Mouse (Mus musculus): Measurements from ENCODE around the gene Rprml. TPM values are rescaled to one million over a fixed set of nuclear protein-coding genes. Genes with fewer than 3 reads are reported as not detected.

The Rprml gene
- 0.35 TPM in 1 of 2 replicates, not detected in the other for polyA plus RNA-seq (2014; fragmentation: Nextera tagmentation; extraction: Ambion mirVana)

GRCm38 (mm10) chr11:103649301-103649982 lies at the start of gene Rprml:
Rprml (plus strand) TSS chr11:103649570.
- DNase-seq (ENCODE audit: low spot score) (no peak), ATAC-seq (ENCODE audit: low FRiP score) (no peak)
- Histone ChIP-seq H3K4me1 (replicated peaks; ENCODE audit: control insufficient read depth, insufficient read depth, low read length) (peaks cover 13% of the 10 kb centered on the region), H3K4me2 (replicated peaks) (peak within 1 kb of the TSS; percentile 75), H3K27me3 (ENCODE audit: control insufficient read depth, insufficient read depth, low read length) (peaks cover 75% of the 10 kb centered on the region), H3K4me3 (replicated peaks; ENCODE audit: low read length) (peak within 1 kb of the TSS; percentile 38), H3K27ac (no peak within 1 kb of the TSS), H3K9me3 (ENCODE audit: control insufficient read depth, low read length) (no peaks in the 10 kb centered on the region), H3K9ac (0 out of 2 replicates have a peak within 1 kb of the TSS, but pooled peaks have one; percentile 28), H3K36me3 (replicated peaks; ENCODE audit: control insufficient read depth, insufficient read depth) (no peaks in the 10 kb centered on the region)
- under 1% methylated on average over 70 of the region's 71 CpGs for WGBS

- 73% methylated on average over 5 of the region's 5 CpGs for WGBS
Observed at GRCm38 (mm10) chr11:103606611-103607010, 42.8 kb upstream of the Rprml start.

GRCm38 (mm10) chr11:103610772-103611171 lies 38.6 kb upstream of the Rprml start:
- ATAC-seq (ENCODE audit: low FRiP score) (no peak), DNase-seq (ENCODE audit: low spot score) (no peak)
- Histone ChIP-seq H3K27ac (no peak overlapping the region), H3K4me3 (replicated peaks; ENCODE audit: low read length) (no peak overlapping the region), H3K9me3 (ENCODE audit: control insufficient read depth, low read length) (no peaks in the 10 kb centered on the region), H3K36me3 (replicated peaks; ENCODE audit: control insufficient read depth, insufficient read depth) (no peaks in the 10 kb centered on the region), H3K4me2 (replicated peaks) (no peak overlapping the region), H3K27me3 (ENCODE audit: control insufficient read depth, insufficient read depth, low read length) (no peaks in the 10 kb centered on the region), H3K9ac (no peak overlapping the region), H3K4me1 (replicated peaks; ENCODE audit: control insufficient read depth, insufficient read depth, low read length) (no peaks in the 10 kb centered on the region)
- 94% methylated on average over 2 of the region's 2 CpGs for WGBS

More at GRCm38 (mm10) chr11:103606611-103607010, 42.8 kb upstream of the Rprml start:
- Histone ChIP-seq H3K4me3 (replicated peaks; ENCODE audit: low read length) (no peak overlapping the region), H3K4me2 (replicated peaks) (no peak overlapping the region), H3K36me3 (replicated peaks; ENCODE audit: control insufficient read depth, insufficient read depth) (no peaks in the 10 kb centered on the region), H3K9me3 (ENCODE audit: control insufficient read depth, low read length) (no peaks in the 10 kb centered on the region), H3K27ac (no peak overlapping the region), H3K27me3 (ENCODE audit: control insufficient read depth, insufficient read depth, low read length) (no peaks in the 10 kb centered on the region), H3K4me1 (replicated peaks; ENCODE audit: control insufficient read depth, insufficient read depth, low read length) (no peaks in the 10 kb centered on the region), H3K9ac (no peak overlapping the region)
- DNase-seq (ENCODE audit: low spot score), result no peak
- ATAC-seq (ENCODE audit: low FRiP score), result no peak

- no peaks in the 10 kb centered on the region for H3K4me1 ChIP-seq (replicated peaks; ENCODE audit: control insufficient read depth, insufficient read depth, low read length)
- ATAC-seq (ENCODE audit: low FRiP score) (no peak), DNase-seq (ENCODE audit: low spot score) (no peak)
- no peak within 1 kb of the TSS for H3K4me2 ChIP-seq (replicated peaks)
- no peak within 1 kb of the TSS for H3K27ac ChIP-seq
- no peak within 1 kb of the TSS for H3K9ac ChIP-seq
- H3K9me3 ChIP-seq (ENCODE audit: control insufficient read depth, low read length), result no peaks in the 10 kb centered on the region
- H3K36me3 ChIP-seq (replicated peaks; ENCODE audit: control insufficient read depth, insufficient read depth), result no peaks in the 10 kb centered on the region
- no peaks in the 10 kb centered on the region for H3K27me3 ChIP-seq (ENCODE audit: control insufficient read depth, insufficient read depth, low read length)
- WGBS, result 76% methylated on average over 9 of the region's 9 CpGs
- no peak within 1 kb of the TSS for H3K4me3 ChIP-seq (replicated peaks; ENCODE audit: low read length)
Observed at GRCm38 (mm10) chr11:103621040-103621439, 28.3 kb upstream of the Rprml start, which contains the start of gene Gm884. Gm884 (minus strand) TSS chr11:103621140.

- no peak overlapping the region for H3K9ac ChIP-seq
- no peak for ATAC-seq (ENCODE audit: low FRiP score)
Observed at GRCm38 (mm10) chr11:103627453-103627852, 21.9 kb upstream of the Rprml start.

GRCm38 (mm10) chr11:103634806-103635205 lies 14.6 kb upstream of the Rprml start:
- no peak overlapping the region for H3K27ac ChIP-seq
- H3K9ac ChIP-seq, result no peak overlapping the region
- no peak overlapping the region for H3K4me2 ChIP-seq (replicated peaks)
- WGBS, result 91% methylated on average over 7 of the region's 7 CpGs
- H3K4me3 ChIP-seq (replicated peaks; ENCODE audit: low read length), result no peak overlapping the region
- H3K27me3 ChIP-seq (ENCODE audit: control insufficient read depth, insufficient read depth, low read length), result no peaks in the 10 kb centered on the region
- DNase-seq (ENCODE audit: low spot score) (no peak), ATAC-seq (ENCODE audit: low FRiP score) (no peak)
- no peaks in the 10 kb centered on the region for H3K9me3 ChIP-seq (ENCODE audit: control insufficient read depth, low read length)
- no peaks in the 10 kb centered on the region for H3K36me3 ChIP-seq (replicated peaks; ENCODE audit: control insufficient read depth, insufficient read depth)
- no peaks in the 10 kb centered on the region for H3K4me1 ChIP-seq (replicated peaks; ENCODE audit: control insufficient read depth, insufficient read depth, low read length)

More at GRCm38 (mm10) chr11:103627453-103627852, 21.9 kb upstream of the Rprml start:
- no peak for DNase-seq (ENCODE audit: low spot score)
- H3K27ac ChIP-seq, result no peak overlapping the region
- WGBS, result 85% methylated on average over 23 of the region's 23 CpGs
- no peak overlapping the region for H3K4me3 ChIP-seq (replicated peaks; ENCODE audit: low read length)
- no peak overlapping the region for H3K4me2 ChIP-seq (replicated peaks)
- H3K9me3 ChIP-seq (ENCODE audit: control insufficient read depth, low read length), result no peaks in the 10 kb centered on the region
- no peaks in the 10 kb centered on the region for H3K4me1 ChIP-seq (replicated peaks; ENCODE audit: control insufficient read depth, insufficient read depth, low read length)
- H3K27me3 ChIP-seq (ENCODE audit: control insufficient read depth, insufficient read depth, low read length), result no peaks in the 10 kb centered on the region
- H3K36me3 ChIP-seq (replicated peaks; ENCODE audit: control insufficient read depth, insufficient read depth), result no peaks in the 10 kb centered on the region

GRCm38 (mm10) chr11:103635481-103635880 lies 13.9 kb upstream of the Rprml start:
- WGBS, result 81% methylated on average over 3 of the region's 3 CpGs
- H3K9ac ChIP-seq, result no peak overlapping the region
- H3K4me3 ChIP-seq (replicated peaks; ENCODE audit: low read length), result no peak overlapping the region
- H3K4me1 ChIP-seq (replicated peaks; ENCODE audit: control insufficient read depth, insufficient read depth, low read length), result no peaks in the 10 kb centered on the region
- no peak overlapping the region for H3K27ac ChIP-seq
- ATAC-seq (ENCODE audit: low FRiP score), result no peak
- H3K9me3 ChIP-seq (ENCODE audit: control insufficient read depth, low read length), result no peaks in the 10 kb centered on the region
- H3K4me2 ChIP-seq (replicated peaks), result no peak overlapping the region
- no peaks in the 10 kb centered on the region for H3K36me3 ChIP-seq (replicated peaks; ENCODE audit: control insufficient read depth, insufficient read depth)
- H3K27me3 ChIP-seq (ENCODE audit: control insufficient read depth, insufficient read depth, low read length), result no peaks in the 10 kb centered on the region
- DNase-seq (ENCODE audit: low spot score), result no peak

GRCm38 (mm10) chr11:103636261-103636660 lies 13.1 kb upstream of the Rprml start:
- Histone ChIP-seq H3K27me3 (ENCODE audit: control insufficient read depth, insufficient read depth, low read length) (peaks cover 6% of the 10 kb centered on the region; the same call in 1 of the 2 replicates), H3K9ac (no peak overlapping the region), H3K36me3 (replicated peaks; ENCODE audit: control insufficient read depth, insufficient read depth) (no peaks in the 10 kb centered on the region), H3K9me3 (ENCODE audit: control insufficient read depth, low read length) (no peaks in the 10 kb centered on the region), H3K27ac (no peak overlapping the region), H3K4me3 (replicated peaks; ENCODE audit: low read length) (no peak overlapping the region), H3K4me2 (replicated peaks) (no peak overlapping the region), H3K4me1 (replicated peaks; ENCODE audit: control insufficient read depth, insufficient read depth, low read length) (no peaks in the 10 kb centered on the region)
- DNase-seq (ENCODE audit: low spot score) (no peak), ATAC-seq (ENCODE audit: low FRiP score) (no peak)
- WGBS, result 87% methylated on average over 6 of the region's 6 CpGs

GRCm38 (mm10) chr11:103638790-103639189 lies 10.6 kb upstream of the Rprml start, which contains the start of gene Lyzl6:
Lyzl6 (minus strand) TSS chr11:103638890.
- no peaks in the 10 kb centered on the region for H3K4me1 ChIP-seq (replicated peaks; ENCODE audit: control insufficient read depth, insufficient read depth, low read length)
- H3K4me2 ChIP-seq (replicated peaks), result 0 out of 2 replicates have a peak within 1 kb of the TSS, but pooled peaks have one; percentile 9
- no peak within 1 kb of the TSS for H3K4me3 ChIP-seq (replicated peaks; ENCODE audit: low read length)
- H3K9me3 ChIP-seq (ENCODE audit: control insufficient read depth, low read length), result no peaks in the 10 kb centered on the region
- H3K27ac ChIP-seq, result no peak within 1 kb of the TSS
- no peak within 1 kb of the TSS for H3K9ac ChIP-seq
- ATAC-seq (ENCODE audit: low FRiP score) (no peak), DNase-seq (ENCODE audit: low spot score) (no peak)
- no peaks in the 10 kb centered on the region for H3K36me3 ChIP-seq (replicated peaks; ENCODE audit: control insufficient read depth, insufficient read depth)
- 90% methylated on average over 3 of the region's 3 CpGs for WGBS
- peaks cover 6% of the 10 kb centered on the region; the same call in 1 of the 2 replicates for H3K27me3 ChIP-seq (ENCODE audit: control insufficient read depth, insufficient read depth, low read length)
